Mouse (Mus musculus) urinary bladder, postnatal 14 days (tissue): ENCODE data around the gene Nanos3.

Source experiments
- DNase-seq: peaks from one replicate; pipeline ENCODE4 v3.0.0; 2021; ENCODE audit warnings: low spot score

Nanos3 gene

GRCm38 (mm10) chr8:84183261-84184084 lies 1.5 kb downstream of the Nanos3 start:
- no peak for DNase-seq

- DNase-seq, result no peak
These were observed 2.2 kb downstream of the Nanos3 start for GRCm38 (mm10) chr8:84182833-84183232.

- no peak for DNase-seq
These were observed 4.4 kb downstream of the Nanos3 start for GRCm38 (mm10) chr8:84180530-84181190.

- DNase-seq, result no peak
These were observed 5.1 kb downstream of the Nanos3 start for GRCm38 (mm10) chr8:84179946-84180345.

GRCm38 (mm10) chr8:84178592-84178991 lies 6.4 kb downstream of the Nanos3 start:
- no peak for DNase-seq

GRCm38 (mm10) chr8:84177405-84177804 lies 7.6 kb downstream of the Nanos3 start:
- DNase-seq, result no peak

GRCm38 (mm10) chr8:84176560-84176959 lies 8.5 kb downstream of the Nanos3 start:
- DNase-seq, result no peak

GRCm38 (mm10) chr8:84173861-84174260 lies 11.2 kb downstream of the Nanos3 start:
- DNase-seq, result peak; percentile 19

- no peak for DNase-seq
These were observed 14.9 kb downstream of the Nanos3 start for GRCm38 (mm10) chr8:84170096-84170495.

GRCm38 (mm10) chr8:84167696-84168095 lies 17.3 kb downstream of the Nanos3 start:
- DNase-seq, result no peak

- no peak for DNase-seq
These were observed 27.4 kb downstream of the Nanos3 start for GRCm38 (mm10) chr8:84157620-84158019.

- DNase-seq, result no peak
These were observed 35.8 kb downstream of the Nanos3 start for GRCm38 (mm10) chr8:84149181-84149580.

GRCm38 (mm10) chr8:84148531-84148850 lies 36.5 kb downstream of the Nanos3 start:
- no peak for DNase-seq

- DNase-seq, result peak; percentile 95
These were observed 37.1 kb downstream of the Nanos3 start, which contains the start of the genes Cc2d1a and 4930432K21Rik for GRCm38 (mm10) chr8:84147769-84148530. Gene Cc2d1a (minus strand): TSS chr8:84147936. Gene 4930432K21Rik (plus strand): TSS chr8:84148025.

GRCm38 (mm10) chr8:84147324-84147766 lies 37.7 kb downstream of the Nanos3 start:
- DNase-seq, result peak; percentile 73

GRCm38 (mm10) chr8:84144636-84145245 lies 40.3 kb downstream of the Nanos3 start:
- peak; percentile 22 for DNase-seq

- no peak for DNase-seq
These were observed 44.2 kb downstream of the Nanos3 start for GRCm38 (mm10) chr8:84140838-84141237.

- DNase-seq, result no peak
These were observed 47.2 kb downstream of the Nanos3 start for GRCm38 (mm10) chr8:84137848-84138247.

- DNase-seq, result no peak
These were observed 52.8 kb downstream of the Nanos3 start for GRCm38 (mm10) chr8:84132225-84132624.

- DNase-seq, result no peak
These were observed 54.2 kb downstream of the Nanos3 start for GRCm38 (mm10) chr8:84130806-84131205.

- no peak for DNase-seq
These were observed 56.7 kb downstream of the Nanos3 start for GRCm38 (mm10) chr8:84128277-84128676.
